Mouse (Mus musculus): ENCODE measurements around the gene 4932414N04Rik. TPM values are rescaled to one million over a fixed set of nuclear protein-coding genes. Genes with fewer than 3 reads are reported as not detected.

The 4932414N04Rik gene
- total RNA-seq, 2 experiments from 2014 or later, result not detected

Other genes starting within 250 kb of the 4932414N04Rik start
- 10 to 100 TPM; 15.0 to 17.6 TPM for gene Stk39, start 184.2 kb upstream of the 4932414N04Rik start, total RNA-seq (2021)
- not detected for gene 4933409G03Rik, start 74.1 kb upstream of the 4932414N04Rik start, total RNA-seq (2021)
- 1 to 10 TPM; 5.2 to 6.3 TPM for gene Cers6, start 205.0 kb downstream of the 4932414N04Rik start, total RNA-seq (2021)